Mouse (Mus musculus) testis, adult 2 months (tissue): ENCODE measurements around the gene Wdr54.

Experiments
- CTCF ChIP-seq: fragments of 200-500 bp; IDR thresholded peaks from 2 replicates; pipeline ENCODE4 v1.5.1; 2012; ENCODE audit warnings: low read depth, mild to moderate bottlenecking, inconsistent platforms, low read length, moderate library complexity; ENCODE audit not compliant: control insufficient read depth, insufficient read depth, insufficient replicate concordance
- POLR2A ChIP-seq: fragments of 200-500 bp; IDR thresholded peaks from 2 replicates; pipeline ENCODE4 v1.6.1; 2012; ENCODE audit warnings: low read depth, mild to moderate bottlenecking, inconsistent platforms, low read length, moderate library complexity; ENCODE audit not compliant: control insufficient read depth

- no peak for TF ChIP-seq CTCF
- no peak for TF ChIP-seq POLR2A
Measured at GRCm38 (mm10) chr6:83153038-83153437, 3.2 kb downstream of the Wdr54 start.
